Mouse (Mus musculus) ES-E14 (cell line): Measurements from ENCODE around the gene Cxcr2. TPM values are rescaled to one million over a fixed set of nuclear protein-coding genes. Genes with fewer than 3 reads are reported as not detected.

Experiments used
- DNase-seq: peaks from one replicate; pipeline ENCODE4 v3.0.0-alpha.2; 2013; ENCODE audit warnings: low read depth, low spot score
- H3K27ac ChIP-seq: 2 replicates; pipeline ENCODE4 v1.5.1; 2012; ENCODE audit warnings: low read depth, mild to moderate bottlenecking, low read length, moderate library complexity, mixed read lengths; ENCODE audit not compliant: poor library complexity, insufficient read depth, severe bottlenecking
- H3K36me3 ChIP-seq: 2 replicates; pipeline ENCODE4 v1.6.1; 2012; ENCODE audit warnings: mild to moderate bottlenecking, low read length, moderate library complexity, mixed read lengths; ENCODE audit not compliant: control insufficient read depth, poor library complexity, insufficient read depth, severe bottlenecking
- H3K4me1 ChIP-seq, 2 experiments: fragments of 150-350 bp in 1 of 2; sonication (generic) in 1 of 2; 2 replicates each; pipeline ENCODE4 v1.6.1; 2012; ENCODE audit warnings: low read length in 2 of 2, mild to moderate bottlenecking in 1 of 2, mixed read lengths in 1 of 2; ENCODE audit not compliant: control insufficient read depth in 2 of 2, insufficient read depth in 2 of 2, poor library complexity in 1 of 2
- H3K4me3 ChIP-seq, 2 experiments: fragments of 150-350 bp in 1 of 2; sonication (generic) in 1 of 2; 2 replicates each; pipeline ENCODE4 v1.5.1; 2012; ENCODE audit warnings: low read length in 2 of 2, low read depth in 1 of 2, mild to moderate bottlenecking in 1 of 2, mixed read lengths in 1 of 2; ENCODE audit not compliant: insufficient read depth in 1 of 2, poor library complexity in 1 of 2, severe bottlenecking in 1 of 2
- H3K9ac ChIP-seq: 2 replicates; pipeline ENCODE4 v1.6.1; 2012; ENCODE audit warnings: low read depth, mild to moderate bottlenecking, low read length, mixed read lengths; ENCODE audit not compliant: poor library complexity, insufficient read depth, severe bottlenecking
- H3K9me3 ChIP-seq: fragments of 150-350 bp; sonication (generic); 2 replicates; pipeline ENCODE4 v1.6.1; 2012; ENCODE audit warnings: low read depth, mild to moderate bottlenecking, low read length; ENCODE audit not compliant: control insufficient read depth, insufficient read depth
- CHD2 ChIP-seq: IDR thresholded peaks from 2 replicates; pipeline ENCODE4 v1.6.1; 2014; ENCODE audit warnings: mild to moderate bottlenecking, low read depth, low read length, inconsistent platforms
- HCFC1 ChIP-seq: IDR thresholded peaks from 2 replicates; pipeline ENCODE4 v1.6.1; 2012; ENCODE audit warnings: low read length, inconsistent platforms, borderline replicate concordance; ENCODE audit not compliant: insufficient read depth
- MAFK ChIP-seq: IDR thresholded peaks from 2 replicates; pipeline ENCODE4 v1.6.1; 2014; ENCODE audit warnings: mild to moderate bottlenecking, low read depth, low read length, inconsistent platforms; ENCODE audit not compliant: insufficient read depth
- ZC3H11A ChIP-seq: IDR thresholded peaks from 2 replicates; pipeline ENCODE4 v1.6.1; 2012; ENCODE audit warnings: low read depth, mild to moderate bottlenecking, inconsistent platforms, low read length, borderline replicate concordance
- ZNF384 ChIP-seq: IDR thresholded peaks from 2 replicates; pipeline ENCODE4 v1.6.1; 2012; ENCODE audit warnings: low read depth, low read length, inconsistent platforms
- in situ Hi-C, 2 experiments: fragments of 600-800 bp; cut with MboI; formaldehyde crosslinking; loops; one replicate each; pipeline ENCODE4 v1.15.1; 2025; ENCODE audit warnings: low sequenced_read_pairs in 2 of 2, inconsistent platforms in 1 of 2; ENCODE audit not compliant: unreplicated experiment in 2 of 2
- total RNA-seq: library from RNA; depleted of rRNA; stranded (reverse); fragments of 300-350 nt; gene quantifications from 2 replicates; pipeline ENCODE4 v1.2.3, GENCODE M21; 2012

Gene Cxcr2
- total RNA-seq, 1 experiment: 0.22 TPM

- TF ChIP-seq ZC3H11A (no peak), ZNF384 (no peak), MAFK (no peak), CHD2 (no peak), HCFC1 (no peak)
- no peak for DNase-seq
- Histone ChIP-seq H3K9me3 (no peaks in the 10 kb centered on the region), H3K4me3 (peak within 1 kb of the TSS; percentile 61 to 69), H3K4me1 (peaks cover 0 to 2% of the 10 kb centered on the region in 2 experiments; a peak in 1 of 4 replicates), H3K27ac (no peak within 1 kb of the TSS), H3K9ac (peak within 1 kb of the TSS; percentile 62), H3K36me3 (no peaks in the 10 kb centered on the region)
- in situ Hi-C loops: no loop called here
Observed at GRCm38 (mm10) chr1:74124021-74124981, 29.5 kb upstream of the Cxcr2 start, which contains the start of gene Tns1. Gene Tns1 (minus strand): TSS chr1:74124449.

- Histone ChIP-seq H3K9me3 (no peaks in the 10 kb centered on the region), H3K4me1 (peaks cover 0 to 2% of the 10 kb centered on the region in 2 experiments; a peak in 1 of 4 replicates), H3K9ac (peak within 1 kb of the TSS; percentile 62), H3K4me3 (peak within 1 kb of the TSS; percentile 61 to 69), H3K36me3 (no peaks in the 10 kb centered on the region), H3K27ac (no peak within 1 kb of the TSS)
- TF ChIP-seq ZC3H11A: peak; percentile 41; the same call in 1 of the 2 replicates
- no peak for TF ChIP-seq MAFK
- peak; percentile 72 for DNase-seq
- in situ Hi-C loops: no loop called here
Observed at GRCm38 (mm10) chr1:74124991-74125552, 28.7 kb upstream of the Cxcr2 start, which contains the start of gene Rufy4. Gene Rufy4 (plus strand): TSS chr1:74125541.

- no peak for DNase-seq
- Histone ChIP-seq H3K36me3 (no peaks in the 10 kb centered on the region), H3K4me1 (no peaks in the 10 kb centered on the region), H3K9me3 (no peaks in the 10 kb centered on the region), H3K9ac (no peak overlapping the region), H3K27ac (no peak overlapping the region), H3K4me3 (no peak overlapping the region)
- TF ChIP-seq CHD2 (no peak), ZNF384 (no peak), MAFK (no peak), HCFC1 (no peak), ZC3H11A (no peak)
- in situ Hi-C loops: no loop called here
Observed at GRCm38 (mm10) chr1:74130883-74131659, 22.7 kb upstream of the Cxcr2 start.

- in situ Hi-C loops: no loop called here
- TF ChIP-seq CHD2 (no peak), ZC3H11A (no peak), MAFK (no peak), ZNF384 (no peak), HCFC1 (no peak)
- H3K27ac ChIP-seq: no peak overlapping the region
- no peak overlapping the region for H3K4me3 ChIP-seq
- no peaks in the 10 kb centered on the region for H3K36me3 ChIP-seq
- H3K9ac ChIP-seq: no peak overlapping the region
- H3K4me1 ChIP-seq: no peaks in the 10 kb centered on the region
- no peak for DNase-seq
- H3K9me3 ChIP-seq: no peaks in the 10 kb centered on the region
Observed at GRCm38 (mm10) chr1:74132011-74132410, 21.8 kb upstream of the Cxcr2 start.
